Mouse (Mus musculus): ENCODE results near the gene Arglu1.

Gene Arglu1

DNA sequence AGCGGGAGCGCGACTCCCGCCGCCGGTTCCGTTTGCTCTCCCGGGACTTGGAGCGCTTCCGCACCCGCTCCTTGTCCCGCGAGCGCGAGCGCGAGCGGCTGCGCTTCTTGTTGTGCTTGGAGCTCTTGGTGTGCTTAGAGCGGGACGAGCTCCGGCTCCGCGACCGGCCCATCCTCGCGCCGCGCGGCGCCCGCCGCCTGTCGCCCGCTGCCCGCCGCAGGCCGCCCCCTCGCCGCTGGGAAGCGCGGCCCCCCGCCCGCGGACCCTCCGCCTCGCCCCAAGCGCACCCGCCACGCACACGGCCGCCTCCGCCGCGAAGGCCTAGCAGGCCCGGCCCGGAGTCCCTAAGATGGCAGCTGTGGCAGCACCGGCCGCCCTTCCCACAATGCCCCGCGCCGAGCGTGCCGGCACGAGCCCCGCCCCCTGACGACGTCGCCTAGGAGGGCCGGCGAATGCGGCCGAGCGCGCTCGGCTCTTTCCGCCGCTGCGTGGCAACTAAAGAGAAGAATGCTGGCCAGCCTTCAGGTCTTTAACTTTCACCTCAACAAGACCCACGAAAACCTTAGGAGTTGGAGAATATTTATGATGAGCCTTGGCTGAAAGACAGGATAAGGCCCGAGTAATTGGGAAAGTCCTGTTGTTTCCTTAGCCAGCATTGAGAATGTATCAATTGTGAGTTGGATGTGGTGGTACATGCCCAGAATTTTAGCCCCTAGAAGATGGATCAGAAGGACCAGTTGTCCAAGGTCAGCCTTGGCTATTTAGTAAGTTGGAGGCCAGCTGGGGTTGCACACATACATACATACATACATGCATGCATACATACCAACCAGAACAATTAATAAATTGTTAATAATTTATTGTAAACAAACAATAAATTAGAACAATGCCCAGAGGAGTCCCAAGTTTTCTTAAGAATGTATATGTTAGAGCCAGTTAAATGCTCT lies at the start of gene Arglu1:
Gene Arglu1 (minus strand): TSS at position 376 of the 947 bp plus-strand sequence.
- peak; percentile 89 for DNase-seq (ENCODE audit: low read depth, low spot score)

DNA sequence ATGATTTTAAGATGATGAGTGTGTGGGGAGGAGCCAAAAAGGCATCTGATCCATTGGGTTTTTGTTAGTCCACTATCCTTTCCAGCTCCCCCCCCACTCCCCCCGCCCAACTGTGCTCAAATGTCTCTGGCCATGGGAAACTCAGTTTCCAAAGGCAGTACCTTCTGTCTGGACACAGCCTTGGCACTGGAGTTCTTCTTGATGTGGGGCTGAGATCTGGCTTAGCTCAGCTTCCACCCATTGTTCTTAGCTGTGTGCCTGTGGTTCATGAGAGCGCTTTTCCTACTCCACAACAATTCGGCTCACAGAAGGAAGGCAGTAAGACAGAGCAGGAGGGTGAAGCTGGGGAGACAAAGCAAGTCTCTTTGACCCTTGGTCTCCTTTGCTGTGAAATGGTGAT lies 47.0 kb upstream of the Arglu1 start:
- DNase-seq (ENCODE audit: low read depth, low spot score), result no peak

DNA sequence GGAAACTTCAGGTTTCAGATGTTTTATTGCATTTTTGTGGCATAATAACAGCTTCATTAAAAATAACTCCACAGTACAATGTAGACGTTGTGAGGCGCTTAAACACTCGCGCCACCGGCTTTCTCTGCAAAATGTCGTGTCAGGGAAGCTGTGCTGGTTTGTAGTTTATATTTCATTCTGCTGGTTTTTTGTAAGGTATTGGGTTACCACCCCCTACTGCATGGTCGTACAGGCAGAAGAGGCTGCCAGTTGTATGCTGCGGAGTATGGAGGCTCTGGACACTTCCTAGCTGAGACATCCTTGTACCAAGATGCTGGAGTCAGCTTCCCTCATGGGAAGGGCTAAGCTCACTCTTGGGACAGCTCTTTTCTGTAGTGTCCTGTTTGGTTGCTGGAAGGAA lies 46.5 kb upstream of the Arglu1 start:
- DNase-seq (ENCODE audit: low read depth, low spot score), result no peak

DNA sequence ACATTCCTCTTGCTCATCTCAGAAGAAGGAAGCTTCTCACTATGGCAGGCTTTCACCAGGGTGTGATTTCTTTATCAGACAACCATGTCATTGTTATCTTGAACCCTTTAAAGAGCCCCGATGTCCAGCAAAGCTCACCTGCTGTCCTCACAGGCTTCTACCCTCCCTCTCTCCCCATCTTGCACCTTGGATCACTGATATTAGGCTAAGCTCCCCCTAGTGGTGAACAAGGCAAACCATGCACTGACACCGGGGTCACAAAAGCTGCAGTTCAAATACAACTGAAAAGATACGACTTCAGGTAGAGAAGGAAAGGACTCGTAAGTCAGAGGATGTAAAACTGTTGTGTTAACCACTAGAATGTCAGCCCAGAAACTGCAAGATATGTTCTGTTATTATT lies 43.5 kb upstream of the Arglu1 start:
- DNase-seq (ENCODE audit: low read depth, low spot score), result peak; percentile 73

DNA sequence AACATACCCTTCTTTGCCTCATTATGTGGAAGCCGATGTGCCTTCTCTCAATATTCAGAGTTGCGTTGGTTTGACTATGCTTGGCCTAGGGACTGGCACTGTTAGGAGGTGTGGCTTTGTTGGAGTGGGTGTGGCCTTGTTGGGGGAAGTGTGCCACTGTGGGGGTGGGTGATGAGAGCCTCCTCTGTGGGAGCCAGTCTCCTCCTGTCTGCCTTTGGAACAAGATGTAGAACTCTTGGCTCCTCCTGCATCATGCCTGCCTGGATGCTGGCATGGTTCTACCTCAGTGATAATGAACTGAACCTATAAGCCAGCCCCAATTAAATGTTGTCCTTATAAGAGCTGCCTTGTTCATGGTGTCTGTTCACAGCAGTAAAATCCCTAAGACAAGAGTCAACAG lies 38.3 kb upstream of the Arglu1 start:
- DNase-seq (ENCODE audit: low read depth, low spot score), result no peak

DNA sequence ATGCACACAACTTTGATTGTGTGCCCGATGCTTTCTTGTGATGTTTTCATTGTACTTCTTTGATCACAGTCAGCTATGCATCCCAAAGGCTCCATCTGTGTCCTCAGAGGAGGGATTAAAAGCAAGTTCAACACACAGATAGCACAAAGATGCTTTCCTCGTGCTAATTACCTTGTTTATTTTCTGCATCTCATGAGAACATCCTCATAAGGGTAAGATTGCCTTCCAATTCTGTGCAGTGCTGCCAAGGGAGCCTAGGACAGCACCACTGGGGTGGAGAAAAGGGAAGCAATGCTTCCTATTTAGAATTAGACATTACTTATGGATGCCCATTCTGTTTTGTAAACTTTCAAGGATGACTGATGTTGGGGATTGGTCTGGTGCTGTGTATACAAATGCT lies 36.2 kb upstream of the Arglu1 start:
- DNase-seq (ENCODE audit: low read depth, low spot score), result no peak

DNA sequence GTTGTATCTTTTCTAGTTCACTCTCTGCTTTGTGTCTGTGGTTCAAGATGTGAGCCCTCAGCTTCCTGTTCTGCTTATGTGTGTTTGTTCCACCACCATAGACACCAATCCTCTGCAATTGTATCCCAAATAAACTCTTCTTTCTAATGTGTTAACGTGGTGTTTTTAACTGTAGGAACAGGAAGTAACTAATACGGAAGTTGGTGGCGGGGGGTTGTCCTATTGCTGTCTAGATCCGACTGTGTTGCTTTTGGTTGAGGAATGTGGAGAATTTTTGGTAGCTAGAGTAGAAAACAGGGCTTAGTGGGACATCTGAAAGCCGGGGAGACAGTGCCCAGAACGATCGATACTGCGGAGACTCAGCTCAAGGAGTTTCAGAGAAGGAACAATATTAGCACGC lies 14.5 kb upstream of the Arglu1 start:
- DNase-seq (ENCODE audit: low read depth, low spot score), result no peak

DNA sequence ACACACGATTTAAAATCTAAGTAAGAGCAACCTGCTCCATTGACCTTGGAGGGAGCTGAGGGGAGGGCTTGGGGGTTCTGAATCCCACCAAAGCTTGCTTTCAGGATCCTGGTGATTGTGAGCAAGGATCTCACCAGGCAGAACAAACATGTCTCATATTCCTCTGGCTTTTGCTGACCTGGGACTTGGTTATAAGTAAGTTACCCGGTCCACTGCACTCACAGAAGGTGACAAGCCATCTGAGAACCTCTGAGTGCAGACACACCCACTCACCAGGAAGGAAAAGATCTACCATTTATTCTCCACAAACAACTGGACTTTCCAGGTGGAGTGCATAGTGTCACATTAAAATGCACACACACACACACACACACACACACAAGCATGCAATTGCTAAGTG lies 13.3 kb upstream of the Arglu1 start:
- no peak for DNase-seq (ENCODE audit: low read depth, low spot score)

DNA sequence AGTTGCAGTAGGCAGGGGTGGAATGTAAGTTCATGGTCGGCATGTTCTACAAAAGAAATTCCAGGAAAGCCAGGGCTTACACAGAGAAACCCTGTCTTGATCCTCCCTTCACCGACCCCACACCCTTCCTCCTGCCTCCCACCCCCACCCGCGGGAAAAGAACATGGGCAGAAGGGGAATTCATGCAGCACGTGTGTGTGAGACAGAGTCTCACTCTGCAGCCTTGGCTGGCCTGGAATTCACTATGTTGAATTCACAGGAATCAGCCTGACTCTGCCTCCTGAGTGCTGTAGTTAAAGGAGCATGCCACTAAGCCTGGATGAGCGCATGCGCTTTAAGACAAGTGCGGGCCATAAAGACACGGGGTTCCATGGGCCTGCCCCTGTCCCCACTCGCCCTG lies 10.5 kb upstream of the Arglu1 start:
- DNase-seq (ENCODE audit: low read depth, low spot score), result peak; percentile 49

DNA sequence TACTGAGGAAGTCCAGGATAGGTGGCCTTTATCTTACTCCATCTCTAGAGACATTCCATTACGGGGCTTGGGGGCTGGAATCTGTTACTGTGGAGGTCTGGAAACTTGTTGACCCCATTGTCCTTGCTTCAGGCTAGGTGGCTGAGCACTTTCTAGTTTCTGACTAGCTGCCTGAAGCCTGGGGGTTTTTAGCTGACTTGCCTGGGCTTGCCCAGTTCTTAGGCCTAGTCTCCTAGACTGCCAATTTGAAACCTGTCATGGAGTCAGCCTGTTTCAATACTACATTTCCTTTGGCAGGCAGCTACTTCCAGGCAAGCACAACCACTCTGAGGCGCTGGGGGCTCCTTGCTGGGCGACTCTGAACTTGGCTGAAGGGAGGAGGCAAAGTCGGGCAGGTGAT lies 9.9 kb upstream of the Arglu1 start:
- peak; percentile 64 for DNase-seq (ENCODE audit: low read depth, low spot score)

DNA sequence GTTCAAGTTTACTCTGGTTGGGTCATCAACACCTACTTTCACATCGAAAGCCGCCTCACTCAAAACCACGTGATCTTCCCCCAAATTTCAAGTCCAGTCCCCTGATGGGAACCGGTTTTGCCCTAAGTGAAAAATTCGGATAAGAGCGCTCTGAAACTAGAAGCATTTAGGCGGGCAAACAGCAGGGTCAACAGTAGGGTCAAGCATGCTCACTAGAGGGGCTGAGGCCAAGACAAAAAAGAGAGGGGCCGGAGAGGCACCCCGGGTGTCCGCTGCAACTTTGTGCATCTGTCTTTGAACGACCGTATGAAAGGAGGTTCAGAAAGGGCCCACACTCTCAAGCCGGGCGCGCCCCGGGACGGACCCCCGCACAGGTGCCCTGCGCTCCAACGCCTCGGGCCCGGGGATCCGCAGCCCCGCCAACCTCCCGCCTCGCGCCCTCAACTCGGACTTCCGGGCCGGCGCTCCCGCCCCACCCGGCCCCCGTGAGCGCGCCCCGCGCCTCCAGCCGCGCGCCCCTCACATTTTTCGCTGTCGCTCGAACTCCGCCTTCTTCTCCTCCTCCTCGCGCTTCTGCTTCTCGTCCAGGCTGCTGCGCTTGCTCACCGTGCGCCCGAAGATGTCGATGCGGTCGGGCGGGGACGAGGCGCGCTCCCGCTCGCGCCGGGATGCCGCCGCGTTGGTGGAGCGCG lies 721 bp downstream of the Arglu1 start:
- DNase-seq (ENCODE audit: low read depth, low spot score), result peak; percentile 55

DNA sequence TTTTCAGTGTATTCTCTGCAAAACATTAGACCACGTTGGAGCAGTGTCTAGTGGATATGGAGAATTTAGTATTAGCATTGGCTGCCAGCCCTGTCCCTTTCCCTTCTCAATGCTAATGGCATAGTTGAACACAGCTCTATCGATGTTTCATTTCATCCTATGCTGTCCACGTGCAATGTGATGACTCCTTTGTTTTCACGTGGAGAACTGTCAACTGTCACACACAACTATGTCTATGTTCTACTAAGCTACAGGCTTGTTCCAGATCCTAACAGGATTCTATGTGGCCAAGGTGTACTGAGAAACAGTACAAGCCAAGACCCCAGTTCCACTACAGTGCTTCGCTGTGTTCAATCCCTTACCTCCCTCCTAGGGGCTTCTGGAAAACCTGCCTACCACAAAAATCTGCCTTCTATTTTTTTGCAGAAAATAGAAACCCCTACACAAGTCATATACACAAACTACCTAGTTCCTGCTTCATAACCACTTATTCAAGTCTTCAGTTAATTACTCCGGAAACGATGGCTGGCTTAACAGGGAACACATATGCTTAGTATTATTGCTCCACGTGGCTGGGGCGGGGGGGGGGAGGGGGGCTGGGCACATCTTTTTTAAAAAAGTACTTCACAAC lies 1.4 kb downstream of the Arglu1 start:
- DNase-seq (ENCODE audit: low read depth, low spot score), result no peak

DNA sequence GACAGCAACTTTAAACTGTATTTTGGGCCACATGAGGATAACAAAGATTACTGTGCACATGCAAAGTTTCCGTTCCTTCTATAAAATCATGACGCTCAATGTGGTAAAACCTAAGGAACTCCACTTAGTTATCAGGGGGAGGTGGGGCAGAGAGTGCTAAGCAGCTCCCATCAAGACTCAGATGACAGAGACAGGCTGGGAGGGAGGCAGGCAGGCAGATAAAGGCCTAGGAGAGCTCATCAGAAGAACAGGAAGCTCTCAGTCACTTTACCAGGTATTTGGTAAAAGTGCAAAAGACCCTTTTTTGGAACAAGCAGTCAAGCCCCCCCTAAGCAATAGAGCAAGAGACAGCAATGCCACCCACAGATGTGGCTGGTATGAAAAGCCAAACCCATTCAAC lies 4.8 kb downstream of the Arglu1 start:
- no peak for DNase-seq (ENCODE audit: low read depth, low spot score)

DNA sequence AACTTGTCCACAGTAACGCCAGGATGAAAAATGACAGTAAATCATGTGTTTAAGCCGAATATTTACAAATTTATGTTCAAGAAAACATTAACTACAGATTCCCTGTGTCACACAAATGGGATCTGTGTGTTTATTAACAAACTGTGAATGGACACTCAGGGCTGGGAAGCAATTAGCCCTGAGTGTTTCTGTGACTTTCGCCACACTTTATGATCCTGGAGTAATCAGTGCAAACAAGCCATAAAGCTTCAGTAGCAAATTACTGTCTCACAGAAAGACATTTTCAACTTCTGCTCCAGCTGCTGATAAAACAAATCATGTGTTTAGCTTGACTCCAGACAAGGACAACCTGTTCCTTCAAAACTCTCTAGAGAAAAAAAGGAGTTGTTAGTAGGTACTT lies 7.6 kb downstream of the Arglu1 start:
- DNase-seq (ENCODE audit: low read depth, low spot score), result no peak

DNA sequence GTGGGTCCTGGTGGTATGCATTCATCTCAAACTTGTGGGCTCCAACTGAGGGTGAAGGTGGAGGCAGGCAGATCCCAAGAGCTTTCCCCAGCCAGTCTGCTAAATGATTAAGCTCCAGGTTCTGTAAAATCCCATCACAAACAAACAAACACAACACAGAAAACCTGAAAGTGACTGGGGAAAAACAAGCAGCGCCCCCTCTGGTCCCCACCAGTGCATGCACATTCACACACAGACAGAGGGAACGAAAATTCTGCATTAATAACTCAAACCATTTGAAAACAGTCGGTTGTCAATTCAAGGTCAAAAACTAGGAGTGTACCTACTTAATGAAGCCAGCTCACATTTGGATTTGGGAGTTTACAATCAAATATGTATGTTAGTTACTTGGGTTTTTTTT lies 12.1 kb downstream of the Arglu1 start:
- no peak for DNase-seq (ENCODE audit: low read depth, low spot score)

DNA sequence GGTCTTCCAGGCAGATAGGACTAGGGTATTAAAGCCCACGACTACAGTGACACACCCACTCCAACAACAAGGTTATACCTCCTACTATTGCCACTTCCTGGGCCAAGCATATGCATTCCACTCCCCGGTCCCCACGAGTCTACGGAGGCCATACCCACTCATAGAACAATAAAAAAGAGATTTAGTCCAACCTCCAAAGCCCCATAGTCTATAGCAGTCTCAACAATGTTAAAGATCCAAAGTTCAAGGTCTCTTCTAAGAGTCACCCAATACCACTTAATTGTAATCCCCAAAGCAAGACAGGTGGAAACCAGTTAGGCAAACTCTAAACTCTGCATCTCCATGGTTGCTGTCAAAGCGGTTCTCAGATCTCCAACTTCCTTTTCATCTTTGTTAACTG lies 15.5 kb downstream of the Arglu1 start:
- peak; percentile 58 for DNase-seq (ENCODE audit: low read depth, low spot score)

DNA sequence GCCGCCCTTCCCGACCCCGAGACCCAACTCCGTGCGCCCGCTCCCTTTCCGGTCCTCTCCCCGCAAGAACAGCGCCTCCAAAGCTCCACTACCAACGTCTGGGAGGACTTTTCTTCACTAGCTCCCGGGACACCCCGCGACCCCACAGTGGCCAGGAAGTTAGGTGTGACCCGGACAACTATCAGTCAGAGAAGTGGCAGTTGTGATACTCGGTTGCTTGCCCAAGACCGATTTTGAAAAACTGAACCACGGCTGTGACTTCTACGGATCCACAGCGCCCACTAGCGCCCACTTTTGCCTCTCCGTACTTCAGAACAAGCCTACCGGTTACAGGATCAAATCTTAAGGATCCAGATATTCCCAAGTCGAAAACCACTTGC lies 28.6 kb downstream of the Arglu1 start:
- peak; percentile 92 for DNase-seq (ENCODE audit: low read depth, low spot score)

DNA sequence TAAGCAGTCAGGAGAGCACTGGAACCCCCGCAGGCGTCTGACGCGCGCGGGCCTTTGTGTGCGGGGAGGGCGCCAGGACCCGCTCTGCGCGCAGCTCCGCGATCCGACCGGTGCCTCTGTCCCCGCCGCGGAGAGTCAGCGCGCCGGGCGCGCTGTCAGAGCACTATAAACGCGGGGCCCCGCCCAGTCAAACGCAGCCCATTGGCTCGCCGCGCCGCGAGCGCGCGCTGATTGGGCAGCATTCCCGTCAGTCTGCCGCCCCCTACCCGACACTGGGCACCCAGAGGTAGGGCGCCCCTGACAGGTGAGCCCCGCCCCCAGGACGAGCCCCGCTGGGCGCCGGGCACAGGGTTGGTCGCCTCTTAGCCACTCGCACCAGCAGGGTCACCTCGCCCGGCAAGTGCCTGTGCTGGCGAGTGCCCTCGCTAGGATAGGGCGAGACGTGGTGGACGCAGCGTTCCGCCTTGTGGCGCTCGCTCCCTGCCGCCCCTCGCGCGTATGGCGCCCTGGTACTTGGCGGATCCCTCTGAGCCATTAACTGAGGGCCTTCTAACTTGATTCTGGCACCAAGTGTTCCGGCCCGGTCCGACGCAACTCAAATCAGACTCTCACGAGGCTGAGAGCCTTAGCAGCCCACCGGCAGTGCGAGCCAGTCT lies 29.1 kb downstream of the Arglu1 start, which contains the start of gene Efnb2:
Gene Efnb2 (minus strand): TSS at position 140 of the 656 bp plus-strand sequence.
- peak; percentile 90 for DNase-seq (ENCODE audit: low read depth, low spot score)

DNA sequence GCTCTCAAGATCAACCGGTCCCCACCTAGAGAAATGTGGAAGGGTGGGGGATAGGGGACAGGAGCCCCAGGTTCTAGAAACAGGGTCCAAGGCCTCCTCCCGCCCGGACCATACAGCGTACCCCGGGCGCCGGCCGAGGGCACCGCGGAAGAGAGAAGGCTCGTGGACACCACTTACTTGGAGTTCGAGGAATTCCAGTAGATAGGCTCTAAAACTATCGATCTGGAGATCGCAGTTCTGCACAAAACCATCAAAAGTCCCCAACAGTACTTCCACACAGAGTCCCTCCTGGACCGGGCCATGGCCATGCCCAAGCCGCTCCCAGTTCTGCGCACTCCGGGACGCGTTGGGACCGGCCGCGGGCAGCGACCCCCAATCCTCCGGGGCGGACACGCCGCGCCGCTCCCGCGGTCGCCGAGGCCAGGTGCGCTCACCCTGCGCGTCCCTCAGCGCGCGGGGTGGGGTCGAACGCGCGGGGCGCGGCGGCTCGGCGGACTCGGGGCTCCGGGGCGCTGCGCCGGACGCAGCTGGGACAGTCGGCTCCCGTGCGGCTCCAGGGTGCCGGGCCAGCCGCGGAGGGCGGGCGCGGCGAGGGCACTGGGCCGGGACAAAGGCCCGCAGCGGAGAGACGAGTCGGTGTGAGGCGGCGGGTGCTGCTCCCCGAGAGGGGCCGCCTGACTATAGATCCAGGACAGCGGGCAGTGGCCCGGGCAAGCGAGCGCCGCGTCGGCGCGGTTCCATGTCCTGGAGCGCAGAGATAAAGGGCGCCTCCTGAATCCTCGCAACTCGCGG lies 29.8 kb downstream of the Arglu1 start:
- DNase-seq (ENCODE audit: low read depth, low spot score), result no peak

DNA sequence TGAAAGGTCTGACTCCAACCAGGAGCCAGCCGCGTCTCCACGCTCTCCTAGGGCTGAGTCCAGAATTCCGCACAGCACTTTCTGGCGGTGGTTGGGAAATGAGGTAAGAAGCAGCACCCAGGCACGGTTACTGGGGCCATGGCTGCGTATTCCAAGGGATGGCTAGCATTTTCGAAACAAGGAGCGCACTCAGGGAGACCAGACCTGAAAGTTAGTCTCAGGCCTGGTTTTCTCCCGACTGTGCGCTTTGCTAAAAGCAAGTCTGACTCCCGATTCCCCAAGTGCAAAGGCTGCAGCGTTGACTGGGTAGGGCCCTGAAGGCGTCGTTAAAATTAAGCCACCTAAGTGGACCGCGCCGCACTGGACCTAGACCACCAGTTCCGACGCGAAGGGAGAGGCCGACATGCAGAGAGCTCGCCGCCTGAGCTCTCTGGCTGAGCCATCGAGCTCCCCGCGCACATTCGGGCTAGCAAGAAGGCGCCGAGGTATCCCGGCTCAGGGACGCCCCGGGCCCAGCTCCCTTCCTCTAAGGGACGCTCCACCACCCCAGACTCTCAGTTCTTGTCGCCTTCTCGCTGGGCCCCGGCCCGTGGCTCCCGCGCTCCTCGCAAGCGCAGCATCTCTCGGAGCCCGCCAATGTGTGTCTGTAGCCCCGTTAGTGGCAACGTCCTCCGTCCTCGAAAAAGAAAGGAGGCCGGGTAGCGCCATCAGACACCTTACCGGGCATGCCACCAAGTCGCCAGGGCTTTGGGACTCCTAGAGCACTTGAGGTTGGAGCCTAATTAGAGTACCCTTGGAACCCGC lies 30.6 kb downstream of the Arglu1 start:
- peak; percentile 29 for DNase-seq (ENCODE audit: low read depth, low spot score)
